Mouse (Mus musculus): ENCODE results near the gene Pde4b.

GRCm38 (mm10) chr4:102542976-102543375 lies 455.6 kb downstream of the Pde4b start:
- TF ChIP-seq CEBPB (IDR thresholded peaks at IDR 0.05; ENCODE audit: insufficient read depth, poor library complexity, severe bottlenecking), result 0 out of 2 replicates have a peak, but pooled peaks have one; percentile 9
- no peak for TF ChIP-seq E2F4 (IDR thresholded peaks at IDR 0.05; ENCODE audit: insufficient read depth)
- no peak for TF ChIP-seq TCF3 (IDR thresholded peaks at IDR 0.05; ENCODE audit: insufficient read length, low read depth)
- TF ChIP-seq USF1 (IDR thresholded peaks at IDR 0.05; ENCODE audit: low read depth), result no peak
- TF ChIP-seq TCF12 (IDR thresholded peaks at IDR 0.05; ENCODE audit: insufficient read depth, poor library complexity, severe bottlenecking), result no peak
- no peak for TF ChIP-seq POLR2A (IDR thresholded peaks at IDR 0.05; ENCODE audit: insufficient read length, low read depth)
- no peak for TF ChIP-seq MYOG (IDR thresholded peaks at IDR 0.05; ENCODE audit: control insufficient read depth in 1 of 3, insufficient read depth in 1 of 3, insufficient read length in 2 of 3, low read depth in 2 of 3)
- TF ChIP-seq MYOD1 (IDR thresholded peaks at IDR 0.05; ENCODE audit: control insufficient read depth in 1 of 3, insufficient read length in 2 of 3, low read depth in 2 of 3), result no peak
- TF ChIP-seq POLR2AphosphoS2 (IDR thresholded peaks at IDR 0.05; ENCODE audit: insufficient read length, low read depth), result no peak
- TF ChIP-seq REST (IDR thresholded peaks at IDR 0.05; ENCODE audit: insufficient read depth, insufficient read length), result no peak
- TF ChIP-seq MAX (IDR thresholded peaks at IDR 0.05; ENCODE audit: low read depth), result no peak
- TF ChIP-seq SRF (IDR thresholded peaks at IDR 0.05; ENCODE audit: control insufficient read depth, insufficient read length, low read depth), result no peak

Measured in myocyte (in vitro differentiated cells).